Mouse (Mus musculus) heart, postnatal 10 days (tissue): ENCODE measurements around the gene Mroh8. TPM values are rescaled to one million over a fixed set of nuclear protein-coding genes. Genes with fewer than 3 reads are reported as not detected.
A peak's percentile ranks its signal among the peaks of the same experiment; 100 is the strongest.

Source experiments
- DNase-seq, 2 experiments: peaks; one replicate each; pipeline ENCODE4 v3.0.0; 2021
- intact Hi-C: fragments of 180-260 bp; cut with DNase I; formaldehyde crosslinking; loops from one replicate; pipeline ENCODE4 v1.15.1; 2025
- total RNA-seq, 2 experiments: library from RNA; stranded (reverse); gene quantifications; 2 replicates each; pipeline ENCODE4 v1.2.3; 2021

Mroh8 gene
- total RNA-seq = under 1 TPM; 0.17 to 0.42 TPM

DNA sequence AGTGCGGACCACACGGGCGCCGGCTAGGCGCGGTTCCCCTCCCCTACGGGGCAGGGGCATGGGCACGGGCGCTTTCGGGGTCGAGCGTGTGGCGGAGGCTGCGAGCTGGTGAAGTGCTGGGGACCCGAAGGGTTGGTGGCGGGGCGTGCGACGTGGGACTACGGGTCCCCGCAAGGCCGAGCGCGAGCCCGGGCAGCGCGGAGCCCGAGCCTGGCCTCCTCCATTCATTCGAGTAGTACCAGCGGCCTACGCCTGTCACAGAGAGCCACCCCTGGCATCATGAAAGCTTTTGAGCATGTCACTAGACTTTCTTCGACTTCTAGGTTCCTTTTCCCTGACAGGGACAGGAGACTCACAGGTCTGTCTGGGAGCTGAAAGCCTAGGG, at the start of gene Mroh8:
Gene Mroh8 (minus strand): TSS at position 134 of the 385 bp plus-strand sequence.
- DNase-seq = no peak
- intact Hi-C loops = loop anchor here (5.0 kb wide), 1 partner anchor 72 kb away; no protein-coding TSS in a partner anchor

DNA sequence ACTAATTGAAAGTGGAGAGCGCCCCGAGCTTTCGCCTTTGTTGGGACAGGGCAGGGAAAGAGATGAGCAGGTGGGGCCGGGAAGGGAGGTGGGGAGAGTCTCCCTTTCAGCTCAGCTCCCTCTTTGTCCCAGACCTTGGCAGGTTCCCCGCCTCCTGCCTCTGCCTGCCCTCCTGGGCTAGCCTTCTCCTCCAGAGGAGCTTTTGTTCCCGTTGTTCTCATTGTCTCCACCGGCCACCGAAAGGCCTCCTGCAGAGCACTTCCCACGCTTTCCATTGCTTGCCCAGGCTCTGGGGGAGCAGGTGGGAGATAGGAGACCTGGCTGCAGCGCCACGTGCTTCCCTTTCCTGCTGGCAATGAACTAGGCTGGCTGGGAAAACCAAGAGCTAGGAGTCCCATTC, 49.2 kb upstream of the Mroh8 start:
- no peak for DNase-seq
- intact Hi-C loops = no loop called here

DNA sequence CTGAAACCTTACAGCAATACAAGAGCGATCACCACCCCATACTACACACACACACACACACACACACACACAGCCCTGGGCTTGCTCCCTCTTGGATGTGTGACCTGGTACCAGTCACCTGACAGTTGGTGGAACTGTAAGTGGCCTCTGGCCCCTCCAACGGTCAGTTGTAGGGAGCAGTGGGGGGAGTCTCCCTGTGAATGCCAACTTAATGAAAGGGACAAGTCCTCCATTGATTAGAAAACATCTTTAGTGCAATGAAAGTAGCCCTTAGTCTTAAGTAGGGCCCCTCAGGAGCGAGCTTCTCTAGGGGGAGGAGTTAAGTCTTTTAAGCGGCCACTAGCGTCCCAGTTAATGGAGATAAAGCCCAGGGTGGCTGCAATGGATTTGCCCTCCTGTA, 48.8 kb upstream of the Mroh8 start:
- no peak for DNase-seq
- intact Hi-C loops = no loop called here

DNA sequence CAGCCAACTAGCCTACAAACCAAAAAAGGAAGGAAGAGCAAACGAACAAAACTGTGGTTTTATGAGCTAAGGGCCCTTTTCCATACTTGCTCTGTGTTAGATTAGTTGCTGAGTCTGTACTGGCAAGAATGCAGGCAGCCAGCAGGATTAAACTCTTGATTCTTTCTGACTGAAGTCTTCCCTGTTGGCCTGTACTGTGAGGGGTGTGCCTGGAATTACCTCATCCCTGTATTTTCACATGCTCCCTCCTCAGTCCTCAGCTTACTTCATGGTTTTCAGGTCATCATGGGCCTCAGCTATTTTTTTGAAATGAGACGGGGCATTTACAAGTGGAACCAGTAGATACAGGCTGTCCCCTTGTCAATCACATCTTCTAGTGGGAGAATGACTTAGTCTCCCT, 45.9 kb upstream of the Mroh8 start:
- peak; percentile 31 to 34 for DNase-seq
- intact Hi-C loops = no loop called here

DNA sequence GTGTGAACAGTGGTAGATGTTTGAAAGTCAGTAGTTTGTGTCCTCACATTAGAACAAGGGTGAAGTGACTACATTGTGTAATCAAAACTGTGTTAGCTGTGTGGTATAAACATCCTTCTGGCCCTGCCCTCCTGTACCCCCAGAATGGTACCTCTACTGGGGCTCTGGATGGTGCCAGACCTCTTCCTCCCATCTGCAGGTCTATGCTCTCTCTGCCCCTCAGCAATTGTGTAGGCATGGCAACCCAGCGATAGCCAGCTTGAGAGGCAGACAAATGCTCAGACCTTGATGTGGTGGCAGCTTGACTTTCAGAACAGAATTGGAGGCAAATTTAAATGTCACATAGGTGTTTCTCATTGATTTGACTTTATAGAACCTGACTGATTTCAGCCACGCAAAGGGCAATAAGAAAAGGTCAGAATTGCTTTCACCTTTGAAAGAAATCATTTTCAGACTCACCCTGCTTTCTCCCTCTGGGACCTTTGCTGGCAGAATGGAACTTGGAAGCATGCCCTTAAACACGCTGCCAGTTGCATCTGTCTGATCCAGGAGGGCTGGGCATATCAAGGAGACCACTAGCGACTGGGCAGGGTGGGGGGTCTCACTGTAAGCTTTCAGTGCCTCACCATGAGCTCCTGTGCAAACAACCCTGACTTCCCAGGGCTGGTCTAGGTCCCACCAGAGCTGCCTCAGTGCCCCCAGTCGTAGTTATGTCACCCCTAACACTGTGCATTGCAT, 42.8 kb upstream of the Mroh8 start:
- intact Hi-C loops = no loop called here
- DNase-seq = no peak

DNA sequence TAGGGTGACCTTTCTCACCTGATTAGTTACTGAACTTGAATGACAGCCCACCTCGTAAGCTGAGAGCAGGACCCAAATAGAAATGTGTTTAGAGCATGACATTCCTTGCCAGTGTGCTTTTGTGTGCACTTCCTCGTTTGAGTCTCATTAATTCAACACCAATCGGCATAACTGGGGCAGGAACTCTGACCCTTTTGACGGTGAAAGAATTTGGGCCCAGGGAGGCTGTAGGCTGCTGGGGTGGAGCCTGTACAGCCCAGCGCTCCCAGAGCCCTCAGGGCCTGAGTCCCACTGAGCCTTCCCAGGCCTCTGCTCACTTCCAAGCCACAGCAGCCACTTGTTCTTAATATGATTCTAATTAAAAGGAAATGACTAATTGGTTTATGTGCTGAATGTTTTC, 41.5 kb upstream of the Mroh8 start:
- intact Hi-C loops = no loop called here
- DNase-seq = no peak

DNA sequence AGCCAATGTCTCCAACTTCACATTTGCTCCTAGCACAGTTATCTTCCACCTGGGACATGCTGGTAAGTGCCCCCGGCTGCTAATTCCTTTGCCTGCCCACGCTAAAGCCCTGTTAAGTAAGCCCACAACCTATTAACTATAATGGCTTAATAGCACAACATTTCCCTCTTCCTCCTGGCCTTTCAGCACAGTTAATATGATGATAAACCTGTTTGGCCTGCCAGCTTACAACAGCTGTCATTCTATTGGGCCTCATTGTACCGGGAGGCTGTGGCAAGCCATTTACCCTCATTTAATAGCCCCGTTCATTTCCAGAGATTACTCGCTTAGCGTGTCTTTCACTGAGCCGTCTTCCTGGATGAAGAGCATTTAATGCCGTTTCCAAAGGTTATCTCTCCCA, 40.8 kb upstream of the Mroh8 start:
- DNase-seq = no peak
- intact Hi-C loops = no loop called here

DNA sequence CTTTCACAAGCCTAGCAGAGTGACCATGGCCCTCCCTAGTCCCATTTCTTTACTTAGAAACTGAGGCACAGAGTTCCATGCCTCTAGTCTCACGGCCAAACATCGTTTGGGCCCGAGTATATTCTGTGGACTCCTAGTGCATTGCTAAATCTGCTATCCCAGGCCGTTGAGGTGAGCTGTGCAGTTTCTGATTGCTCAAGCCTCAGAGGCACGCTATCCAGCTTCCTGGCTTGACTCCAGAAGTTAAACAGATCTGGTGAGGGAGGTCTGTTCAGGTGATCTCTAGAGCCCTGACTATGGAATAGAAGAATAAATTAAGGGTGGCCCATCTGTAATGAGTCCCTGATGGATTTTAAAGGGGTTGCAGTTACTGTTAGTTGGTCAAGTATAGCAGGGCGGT, 37.9 kb upstream of the Mroh8 start:
- intact Hi-C loops = no loop called here
- no peak for DNase-seq

DNA sequence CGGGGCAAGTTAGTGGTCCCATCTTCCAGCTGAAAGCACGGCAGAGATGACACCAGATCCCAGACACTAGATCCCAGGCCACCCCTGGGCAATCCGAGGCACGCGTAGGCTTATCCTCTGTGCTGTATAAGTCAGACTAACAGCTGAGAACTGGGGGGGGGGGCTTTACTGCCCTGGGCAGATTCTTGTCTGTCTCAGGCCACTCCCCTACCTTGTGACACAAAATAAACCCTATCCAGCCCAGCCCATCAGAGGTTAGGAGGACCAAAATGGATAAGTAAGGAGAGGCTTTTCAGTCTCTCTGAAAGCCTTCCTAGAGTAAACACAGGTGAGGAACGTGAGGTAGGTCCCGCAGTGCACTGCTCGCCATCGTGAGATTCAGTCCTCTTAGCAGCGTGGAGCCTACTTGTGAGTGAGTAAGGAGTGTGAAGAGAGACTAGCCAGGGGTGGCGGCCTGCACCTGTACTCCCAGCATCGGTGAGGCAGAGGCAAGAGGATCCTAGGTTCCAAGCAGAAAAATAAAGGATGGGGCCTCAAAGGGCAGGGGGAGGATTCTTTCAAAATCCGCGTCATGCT, 37.1 kb upstream of the Mroh8 start:
- intact Hi-C loops = no loop called here
- no peak for DNase-seq

DNA sequence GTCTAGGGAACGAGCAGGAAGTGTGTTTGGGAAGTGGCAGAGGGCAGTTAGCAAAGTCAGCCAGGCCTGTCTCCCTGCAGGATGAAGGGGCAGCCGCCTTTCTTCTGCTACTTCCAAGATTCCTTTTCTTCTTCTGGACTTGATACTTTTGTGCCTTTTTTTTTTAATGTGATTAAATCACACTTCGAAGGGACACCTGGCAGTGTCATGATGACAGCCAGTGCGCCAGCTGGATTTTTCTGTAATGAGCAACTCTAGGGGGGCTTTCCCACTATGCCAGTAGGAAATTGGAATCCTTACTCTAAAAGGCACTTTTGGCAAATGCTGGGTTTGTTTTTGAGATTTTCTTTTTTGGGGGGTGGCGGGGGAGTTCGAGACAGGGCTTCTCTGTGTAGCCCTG, 36.1 kb upstream of the Mroh8 start:
- DNase-seq = no peak
- intact Hi-C loops = no loop called here

DNA sequence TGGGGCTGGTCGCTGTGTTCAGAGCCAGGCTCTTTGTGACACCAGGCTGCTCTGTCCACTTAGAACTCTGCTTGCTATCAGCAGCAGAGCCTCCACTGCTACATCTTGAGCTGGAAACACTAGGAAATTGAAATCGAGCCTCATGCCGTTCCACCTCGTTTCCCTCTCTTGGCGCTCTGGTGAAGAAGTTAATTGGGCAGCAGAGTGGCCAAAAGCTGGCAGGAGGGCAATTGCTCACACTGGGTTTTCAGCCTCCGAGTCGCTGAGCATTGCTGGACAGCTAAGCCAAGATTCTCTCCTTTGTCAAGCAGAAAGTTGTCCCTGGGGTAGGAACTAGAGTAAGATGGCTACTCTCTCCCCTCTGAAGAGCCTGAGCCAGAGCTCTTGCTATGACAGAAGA, 35.0 kb upstream of the Mroh8 start:
- DNase-seq = no peak
- intact Hi-C loops = no loop called here

DNA sequence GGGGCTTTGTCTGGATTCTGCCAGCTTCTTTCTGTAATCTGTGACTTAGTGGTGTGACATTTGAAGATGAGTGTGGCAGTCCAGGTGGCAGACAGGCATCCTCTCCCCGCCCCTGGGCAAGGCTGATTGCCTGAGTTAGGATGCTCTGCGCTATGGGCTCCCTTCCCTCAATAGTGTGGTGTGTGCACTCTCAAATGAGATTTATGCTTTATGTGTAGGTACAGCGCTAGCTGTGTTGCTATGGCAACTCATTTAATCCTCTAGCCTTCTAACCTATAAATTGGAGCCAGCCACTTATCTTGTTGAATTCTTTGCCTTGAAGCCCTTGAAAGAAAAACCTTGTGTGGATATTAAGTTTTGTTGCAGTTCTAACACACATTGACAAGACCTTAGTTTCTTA, 34.4 kb upstream of the Mroh8 start:
- intact Hi-C loops = no loop called here
- no peak for DNase-seq

DNA sequence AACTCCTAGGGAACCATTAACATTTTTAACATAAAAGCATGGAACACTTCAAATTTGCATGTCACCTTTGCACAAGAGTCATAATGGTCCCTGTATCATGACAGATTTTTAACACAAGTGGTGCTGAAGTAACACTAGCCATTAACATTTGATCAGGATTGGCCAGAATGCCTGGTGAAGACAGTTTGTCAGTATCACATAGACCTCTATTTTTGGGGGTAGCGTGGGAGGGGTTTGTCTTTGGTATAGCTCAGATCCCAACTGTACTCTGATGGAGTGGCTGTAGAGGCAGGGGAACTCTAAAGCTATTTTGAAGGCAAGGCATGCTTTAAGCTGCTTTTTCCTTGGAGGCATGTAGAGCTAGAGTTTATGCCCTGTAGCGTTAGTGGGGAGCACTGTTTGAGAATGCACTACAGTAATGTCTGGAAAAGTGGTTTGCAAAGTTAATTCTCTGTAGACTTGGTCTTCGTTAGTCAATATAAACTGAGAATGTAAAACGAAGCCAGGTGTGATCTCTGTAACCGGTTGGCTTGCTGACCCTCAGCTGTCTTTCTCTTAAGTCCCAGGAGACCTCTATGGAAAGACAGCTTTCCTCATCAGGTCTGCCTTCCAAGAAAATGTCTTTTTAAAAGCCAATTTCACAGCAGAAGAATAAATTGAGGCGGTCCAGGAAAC, 31.8 kb upstream of the Mroh8 start:
- no peak for DNase-seq
- intact Hi-C loops = no loop called here

DNA sequence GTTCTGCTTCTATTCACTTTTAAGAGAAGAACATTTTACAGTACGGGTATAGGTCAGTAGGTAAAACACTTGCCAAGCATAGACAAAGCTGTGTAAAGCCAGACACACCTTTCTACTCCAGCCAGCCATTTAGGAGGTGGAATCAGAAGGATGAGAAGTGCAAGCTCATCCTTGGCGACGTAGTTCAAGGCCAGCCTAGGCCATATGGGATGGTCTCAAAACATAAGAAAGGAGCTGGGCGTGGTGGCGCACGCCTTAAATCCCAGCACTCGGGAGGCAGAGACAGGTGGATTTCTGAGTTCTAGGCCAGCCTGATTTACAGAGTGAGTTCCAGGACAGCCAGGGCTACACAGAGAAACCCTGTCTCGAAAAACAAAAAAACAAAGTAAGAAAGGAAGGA, 30.3 kb upstream of the Mroh8 start:
- no peak for DNase-seq
- intact Hi-C loops = no loop called here

DNA sequence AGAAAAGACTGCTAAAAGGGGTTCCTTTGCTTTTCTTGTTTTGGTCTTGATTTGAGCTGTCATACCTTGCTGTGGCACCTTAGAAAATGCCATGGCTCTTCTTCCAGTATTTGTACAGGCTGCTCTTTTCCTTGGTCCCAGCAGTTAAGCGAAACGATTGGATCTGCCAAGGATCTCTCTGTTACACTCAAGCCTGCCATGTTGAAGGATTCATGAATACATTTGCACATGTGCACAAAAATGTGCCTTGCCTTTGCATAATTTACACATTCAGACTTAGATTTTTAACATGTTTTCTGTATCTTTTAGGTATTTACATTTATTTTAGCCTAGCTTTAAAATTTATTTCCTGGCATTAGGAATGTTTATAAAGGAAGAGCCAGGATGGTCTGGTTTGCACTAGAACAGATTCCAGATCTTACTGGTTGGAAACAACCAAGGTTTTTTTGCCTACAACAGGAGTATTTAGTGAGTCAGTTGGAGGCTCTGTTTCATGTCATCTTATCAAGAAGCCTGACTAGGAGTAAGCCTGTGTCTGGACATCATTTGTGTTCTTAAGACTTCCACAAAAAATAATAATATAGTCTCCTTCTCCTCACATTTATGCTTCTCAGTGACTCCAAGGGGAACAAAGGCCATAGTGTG, 29.0 kb upstream of the Mroh8 start:
- no peak for DNase-seq
- intact Hi-C loops = no loop called here

DNA sequence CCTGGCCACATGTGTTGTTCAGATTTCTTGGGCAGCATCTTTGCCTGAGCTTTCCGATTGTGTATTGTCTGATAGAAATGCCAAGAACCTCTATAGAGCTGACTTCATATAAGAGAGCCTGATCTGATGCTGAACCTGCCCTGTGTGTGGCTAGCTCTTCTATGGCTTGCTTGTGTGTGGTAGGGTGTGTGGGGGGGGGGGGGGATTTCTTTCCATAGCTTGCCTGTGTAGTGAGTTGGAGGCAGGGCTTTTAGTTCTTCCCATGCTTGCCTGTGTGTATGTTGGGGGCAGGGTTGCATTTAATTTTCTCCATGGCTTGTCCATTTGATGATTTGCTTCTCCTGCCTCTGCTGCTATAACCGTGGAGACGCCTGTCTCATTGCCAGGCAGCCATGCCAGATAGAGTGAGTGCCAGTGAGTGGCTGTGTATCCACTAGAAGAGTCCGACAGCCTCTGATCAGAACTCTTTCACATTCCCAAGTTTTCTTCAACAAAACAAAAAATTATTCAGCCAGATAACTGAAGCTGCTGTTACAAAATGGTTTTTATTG, 28.4 kb upstream of the Mroh8 start:
- peak; percentile 19 to 33 for DNase-seq
- intact Hi-C loops = no loop called here

DNA sequence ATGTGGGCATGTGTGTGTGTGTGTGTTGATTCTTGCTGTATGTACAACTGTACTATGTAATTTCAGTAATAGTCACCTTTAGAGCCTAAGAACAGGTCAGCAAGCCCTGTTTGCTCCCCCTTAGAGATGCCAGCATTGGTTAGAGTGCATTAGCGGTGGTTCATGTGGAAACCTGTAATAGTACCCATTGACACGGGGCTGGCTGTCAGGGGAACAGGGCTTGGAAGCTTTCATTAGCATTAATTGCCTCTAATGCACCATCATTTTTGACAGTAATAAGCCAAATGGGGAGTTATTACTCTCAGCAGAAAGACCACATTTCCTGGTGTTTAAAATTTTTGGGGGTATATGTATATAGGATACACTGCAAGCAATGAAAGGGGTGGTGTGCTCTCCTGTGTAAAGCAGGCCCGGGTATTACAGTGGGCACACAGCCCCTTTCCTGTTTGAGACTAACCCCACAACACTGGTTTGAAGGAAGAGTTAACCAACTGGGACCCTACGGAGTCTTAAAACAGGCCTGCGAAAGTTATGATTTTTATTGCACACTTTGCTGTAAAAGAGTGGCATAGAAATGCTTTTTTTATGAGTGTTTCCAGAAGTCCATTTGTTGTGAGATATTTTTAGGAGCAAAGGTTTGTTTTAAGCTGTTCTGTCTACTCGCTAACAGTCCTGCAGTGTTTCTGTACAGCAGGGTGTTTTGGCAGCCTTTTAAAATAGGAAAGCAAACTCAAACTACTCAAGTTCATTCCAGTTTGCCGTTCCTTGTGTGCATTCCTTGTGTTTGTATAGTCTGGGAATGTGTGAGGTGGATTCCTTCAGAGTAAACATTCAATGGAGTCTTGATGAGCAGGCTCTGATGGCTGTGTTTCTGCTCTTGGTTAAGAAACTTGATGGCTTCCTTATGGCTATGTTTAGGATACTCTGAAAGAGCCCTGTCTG, 27.0 kb upstream of the Mroh8 start:
- DNase-seq = no peak
- intact Hi-C loops = no loop called here

DNA sequence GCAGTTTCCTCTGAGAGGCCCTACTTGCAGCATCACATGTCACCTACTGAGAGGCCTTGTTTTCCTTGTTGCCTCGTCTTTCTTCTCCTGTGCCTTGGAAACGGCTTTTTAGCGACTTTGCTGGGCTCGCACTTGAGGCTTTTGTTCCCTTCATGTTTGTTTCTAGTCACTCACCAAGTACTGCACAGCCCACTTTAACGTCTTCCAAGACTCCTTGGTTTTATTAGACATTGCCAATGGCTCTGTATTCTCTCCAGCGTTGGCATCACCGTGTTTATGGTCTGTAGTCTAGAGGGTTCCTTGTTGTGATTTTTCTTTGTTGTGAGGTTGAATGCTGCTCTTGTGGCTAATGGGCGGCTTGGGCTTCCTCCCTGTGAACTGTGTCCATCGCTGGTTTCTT, 23.7 kb upstream of the Mroh8 start:
- no peak for DNase-seq
- intact Hi-C loops = no loop called here

DNA sequence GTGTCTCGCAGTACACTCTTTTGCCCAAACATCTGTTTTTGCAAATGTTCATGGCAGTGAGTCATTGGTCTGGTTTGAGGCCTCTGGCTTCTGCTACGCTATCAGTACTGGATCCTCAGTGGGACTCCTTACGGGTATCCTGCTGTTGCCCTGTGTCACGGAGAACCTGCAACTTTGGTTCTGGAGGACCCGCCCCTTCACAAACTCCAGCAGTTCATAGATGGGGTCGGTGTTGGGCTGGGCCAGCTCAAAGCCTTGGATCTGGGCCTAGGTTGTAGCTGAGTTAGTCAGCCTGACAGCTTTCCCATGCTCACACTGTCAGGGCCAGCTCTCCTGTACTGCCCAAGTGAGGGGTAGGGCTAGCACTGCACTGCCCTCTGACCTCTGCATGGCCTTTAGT, 20.7 kb upstream of the Mroh8 start:
- no peak for DNase-seq
- intact Hi-C loops = no loop called here

DNA sequence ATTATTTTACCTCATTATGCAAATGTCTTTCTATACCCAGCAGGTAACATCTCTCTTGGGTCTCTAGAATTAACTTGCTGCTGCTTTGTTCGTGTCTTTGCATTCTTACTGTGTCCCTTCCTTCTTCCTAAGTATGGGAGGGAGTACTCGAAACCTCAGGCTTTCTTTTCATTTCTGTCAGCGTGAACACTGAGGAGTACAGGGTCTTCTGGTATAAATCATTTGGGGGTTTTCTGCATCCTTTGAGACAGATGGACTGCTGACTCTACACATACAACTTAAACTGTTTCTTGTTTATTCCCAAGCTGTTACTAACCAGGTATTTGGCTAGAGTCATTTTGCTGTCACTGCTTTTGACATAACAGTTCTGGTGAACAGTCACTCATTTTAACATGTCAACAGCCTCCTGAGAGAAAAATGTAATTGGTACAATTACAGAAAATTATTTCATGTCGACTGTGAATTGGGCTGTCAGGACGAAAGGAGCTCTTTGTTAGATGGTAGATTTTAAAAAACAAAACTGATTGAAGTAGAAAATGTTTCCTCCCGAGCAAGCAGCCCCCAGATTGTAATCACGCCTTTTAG, 16.8 kb upstream of the Mroh8 start:
- intact Hi-C loops = no loop called here
- DNase-seq = no peak
